Mouse (Mus musculus) lung, postnatal 0 days (tissue): ENCODE data around the gene Pdzd7.

ENCODE experiments used
- CTCF ChIP-seq: IDR thresholded peaks from 2 replicates; pipeline ENCODE4 v1.5.1; 2016; ENCODE audit warnings: antibody characterized with exemption, mild to moderate bottlenecking
- EP300 ChIP-seq: IDR thresholded peaks from 2 replicates; pipeline ENCODE4 v1.6.1; 2016; ENCODE audit warnings: antibody characterized with exemption, mild to moderate bottlenecking, control low read depth

DNA sequence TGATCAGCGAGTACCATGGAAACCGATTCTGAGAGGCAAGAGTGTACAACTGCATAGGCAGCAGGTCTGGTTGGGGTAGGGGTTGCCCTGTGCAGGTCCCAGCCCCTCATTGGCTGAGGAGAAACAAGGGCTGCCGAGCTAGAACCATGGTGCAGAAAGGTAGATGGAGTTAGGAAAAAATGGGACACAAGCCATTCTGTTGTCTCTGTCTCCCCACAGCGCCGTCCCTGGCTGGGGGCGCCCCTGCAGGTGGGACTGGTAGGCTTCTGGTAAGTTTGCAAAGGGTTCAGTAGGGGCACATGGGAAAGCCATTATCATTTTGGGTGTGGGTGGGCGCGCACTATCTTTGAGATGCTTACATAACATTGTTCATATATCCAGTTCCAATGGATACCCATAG, 7.9 kb upstream of the Pdzd7 start:
- TF ChIP-seq CTCF (no peak), EP300 (no peak)
